Mouse (Mus musculus): ENCODE results near the gene Cnp. TPM values are rescaled to one million over a fixed set of nuclear protein-coding genes. Genes with fewer than 3 reads are reported as not detected.

Cnp gene
- 15.2 and 19.3 TPM in 2 replicates for polyA plus RNA-seq (2012; rRNA removed)

GRCm38 (mm10) chr11:100574708-100575483 is at the start of gene Cnp:
Gene Cnp, plus strand, starts transcription at chr11:100574904.

GRCm38 (mm10) chr11:100527458-100528374 is 47.0 kb upstream of the Cnp start, which contains the start of gene Acly:
Gene Acly, minus strand, starts transcription at chr11:100528000.

GRCm38 (mm10) chr11:100544832-100545745 is 29.6 kb upstream of the Cnp start, which contains the start of gene Ttc25:
Gene Ttc25, plus strand, starts transcription at chr11:100545607.

GRCm38 (mm10) chr11:100618761-100619484 is 44.2 kb downstream of the Cnp start, which contains the start of gene Nkiras2:
Gene Nkiras2, plus strand, starts transcription at chr11:100619244.

GRCm38 (mm10) chr11:100619982-100620381 is 45.3 kb downstream of the Cnp start, which contains the start of gene Dnajc7:
Gene Dnajc7, minus strand, starts transcription at chr11:100620168.

Other genes starting within 250 kb of the Cnp start
- gene Gast, start 240.5 kb upstream of the Cnp start, polyA plus RNA-seq (2012; rRNA removed), result 0.26 and 0.29 TPM in 2 replicates
- gene Hap1, start 218.8 kb upstream of the Cnp start, polyA plus RNA-seq (2012; rRNA removed), result 183 and 184 TPM in 2 replicates
- 57.1 and 75.3 TPM in 2 replicates for gene Jup, start 177.1 kb upstream of the Cnp start, polyA plus RNA-seq (2012; rRNA removed)
- 18.9 and 36.6 TPM in 2 replicates for gene P3h4, start 160.1 kb upstream of the Cnp start, polyA plus RNA-seq (2012; rRNA removed)
- gene Fkbp10, start 159.2 kb upstream of the Cnp start, polyA plus RNA-seq (2012; rRNA removed), result 29.8 and 75.3 TPM in 2 replicates
- 113 and 117 TPM in 2 replicates for gene Nt5c3b, start 133.1 kb upstream of the Cnp start, polyA plus RNA-seq (2012; rRNA removed)
- gene Klhl10, start 133.0 kb upstream of the Cnp start, polyA plus RNA-seq (2012; rRNA removed), result 1.5 TPM in 2 replicates
- 7.5 and 8.1 TPM in 2 replicates for gene Klhl11, start 102.2 kb upstream of the Cnp start, polyA plus RNA-seq (2012; rRNA removed)
- gene Acly, start 46.9 kb upstream of the Cnp start, polyA plus RNA-seq (2012; rRNA removed), result 182 and 207 TPM in 2 replicates
- 1.6 and 1.7 TPM in 2 replicates for gene Ttc25, start 29.3 kb upstream of the Cnp start, polyA plus RNA-seq (2012; rRNA removed)
- 93.5 and 98.6 TPM in 2 replicates for gene Nkiras2, start 44.3 kb downstream of the Cnp start, polyA plus RNA-seq (2012; rRNA removed)
- gene Dnajc7, start 45.3 kb downstream of the Cnp start, polyA plus RNA-seq (2012; rRNA removed), result 241 and 259 TPM in 2 replicates
- 0.26 and 2.1 TPM in 2 replicates for gene Zfp385c, start 117.6 kb downstream of the Cnp start, polyA plus RNA-seq (2012; rRNA removed)
- gene Dhx58, start 129.4 kb downstream of the Cnp start, polyA plus RNA-seq (2012; rRNA removed), result 3.3 and 3.5 TPM in 2 replicates
- gene Kat2a, start 137.6 kb downstream of the Cnp start, polyA plus RNA-seq (2012; rRNA removed), result 62.1 and 66.2 TPM in 2 replicates
- not detected in 2 replicates for gene Hspb9, start 138.9 kb downstream of the Cnp start, polyA plus RNA-seq (2012; rRNA removed)
- 202 and 208 TPM in 2 replicates for gene Rab5c, start 163.3 kb downstream of the Cnp start, polyA plus RNA-seq (2012; rRNA removed)
- gene Kcnh4, start 185.0 kb downstream of the Cnp start, polyA plus RNA-seq (2012; rRNA removed), result 26.0 and 29.2 TPM in 2 replicates
- 0.15 and 0.38 TPM in 2 replicates for gene Hcrt, start 188.0 kb downstream of the Cnp start, polyA plus RNA-seq (2012; rRNA removed)
- 5.9 and 8.0 TPM in 2 replicates for gene Ghdc, start 196.1 kb downstream of the Cnp start, polyA plus RNA-seq (2012; rRNA removed)

Measured in central nervous system, embryonic 14 days (tissue).